ENCODE assay signal across 21 mouse cellular contexts in the genomic region with DNA sequence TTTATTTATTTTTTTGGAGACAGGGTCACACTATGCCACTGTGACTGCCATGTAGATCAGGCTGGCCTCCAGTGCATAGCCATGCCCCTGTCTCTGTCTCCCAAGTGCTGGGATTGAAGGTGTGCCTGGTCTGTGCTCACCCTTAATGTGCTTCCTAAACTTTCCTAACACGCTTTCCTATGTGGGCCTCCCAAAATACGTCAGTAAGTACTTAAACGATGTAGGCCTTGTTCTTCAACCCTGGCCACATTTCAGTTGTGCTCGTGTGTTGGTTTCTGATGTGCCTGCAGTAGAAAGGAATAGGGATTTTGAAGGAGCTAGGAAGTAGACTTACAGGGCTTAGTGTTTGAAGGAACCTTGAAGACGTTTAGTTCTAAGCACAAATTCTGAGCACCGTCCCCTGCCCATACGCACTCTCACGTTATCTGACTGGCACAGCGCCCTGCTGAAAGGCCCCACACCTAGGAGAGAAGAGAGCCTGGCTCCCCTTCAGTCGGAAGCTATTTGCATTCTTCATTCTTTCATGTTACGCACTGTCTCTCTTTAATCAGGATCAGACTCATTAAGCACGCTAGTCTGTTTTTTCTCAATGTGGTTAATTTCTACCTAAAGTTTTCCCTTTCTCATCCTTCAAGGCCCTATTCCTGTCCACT.
"Had no signal": no experiment of that assay in that cellular context is flagged by ENCODE, and none has a peak within 500 bp of the region (broad histone marks: within the 10 kb centered on the region; RNA-seq: fewer than 3 reads in every experiment).

No protein-coding gene starts in this region.

- H3K4me2 ChIP-seq: liver, embryonic 15.5 days; lung, embryonic 14.5 days; midbrain, embryonic 12.5 days; neural tube, embryonic 13.5 days; neural tube, embryonic 15.5 days; stomach, embryonic 15.5 days had no signal

- H3K9ac ChIP-seq: liver, embryonic 15.5 days; lung, embryonic 14.5 days; midbrain, embryonic 12.5 days; neural tube, embryonic 13.5 days; neural tube, embryonic 15.5 days; stomach, embryonic 15.5 days had no signal

- H3K9me3 ChIP-seq: liver, embryonic 15.5 days; megakaryocyte, embryonic 14.5 days; midbrain, embryonic 12.5 days; neural tube, embryonic 13.5 days; neural tube, embryonic 15.5 days; stomach, embryonic 15.5 days had no signal

- H3K27me3 ChIP-seq: liver, embryonic 15.5 days; megakaryocyte, embryonic 14.5 days; midbrain, embryonic 12.5 days; neural tube, embryonic 13.5 days; neural tube, embryonic 15.5 days; stomach, embryonic 15.5 days had no signal

- H3K4me3 ChIP-seq: liver, embryonic 15.5 days; megakaryocyte, embryonic 14.5 days; midbrain, embryonic 12.5 days; myocyte; neural tube, embryonic 13.5 days; neural tube, embryonic 15.5 days; stomach, embryonic 15.5 days had no signal

- DNase-seq: lung, adult 18-20 months; lung, embryonic 14.5 days; lung, postnatal 10 days; lung, postnatal 4 days; midbrain, embryonic 14.5 days; retina, postnatal 1 day; right cerebral cortex, adult 18-20 months; right cerebral cortex, postnatal 25 days; right cerebral cortex, postnatal 4 days; thymus, adult 2 months; thymus, postnatal 25 days; thymus, postnatal 4 days had no signal

- H3K4me1 ChIP-seq: liver, embryonic 15.5 days; midbrain, embryonic 12.5 days; neural tube, embryonic 13.5 days; neural tube, embryonic 15.5 days; stomach, embryonic 15.5 days had no signal

- ATAC-seq: midbrain, embryonic 16.5 days had no signal

- H3K27ac ChIP-seq: liver, embryonic 15.5 days; midbrain, embryonic 12.5 days; neural tube, embryonic 13.5 days; neural tube, embryonic 15.5 days; stomach, embryonic 15.5 days; stomach, postnatal 0 days had no signal
